Mouse (Mus musculus) lung, postnatal 0 days (tissue): ENCODE data around the gene Uso1. TPM values are rescaled to one million over a fixed set of nuclear protein-coding genes. Genes with fewer than 3 reads are reported as not detected.

Source experiments
- ATAC-seq: fragments of 200-750 bp; cut with Nextera tagmentation; 2 replicates; pipeline ENCODE4 v1.8.0; 2017; ENCODE audit warnings: moderate library complexity
- DNase-seq: peaks from one replicate; pipeline ENCODE4 v3.0.0-alpha.2; 2016; ENCODE audit warnings: low spot score
- H3K27ac ChIP-seq: fragments of 300-500 bp; sonication (generic); 2 replicates; pipeline ENCODE4 v1.5.1; 2014; ENCODE audit warnings: antibody characterized with exemption, mild to moderate bottlenecking, low read length, mixed read lengths
- H3K27me3 ChIP-seq: fragments of 300-500 bp; sonication (generic); replicated peaks from 2 replicates; pipeline ENCODE4 v1.6.1; 2014; ENCODE audit warnings: low read length, mixed read lengths; ENCODE audit not compliant: insufficient read depth
- H3K36me3 ChIP-seq: fragments of 300-500 bp; sonication (generic); 2 replicates; pipeline ENCODE4 v1.6.1; 2014; ENCODE audit warnings: low read length, mixed read lengths; ENCODE audit not compliant: insufficient read depth
- H3K4me1 ChIP-seq: fragments of 300-500 bp; sonication (generic); 2 replicates; pipeline ENCODE4 v1.6.1; 2014; ENCODE audit warnings: antibody characterized with exemption, low read depth, low read length, mixed read lengths; ENCODE audit not compliant: insufficient read depth
- H3K4me2 ChIP-seq: fragments of 300-500 bp; sonication (generic); replicated peaks from 2 replicates; pipeline ENCODE4 v1.6.1; 2014; ENCODE audit warnings: low read depth, mild to moderate bottlenecking, low read length, moderate library complexity, mixed read lengths
- H3K4me3 ChIP-seq: fragments of 300-500 bp; sonication (generic); 2 replicates; pipeline ENCODE4 v1.5.1; 2014; ENCODE audit warnings: low read depth, low read length
- H3K9ac ChIP-seq: fragments of 300-500 bp; sonication (generic); replicated peaks from 2 replicates; pipeline ENCODE4 v1.6.1; 2014; ENCODE audit warnings: low read depth, mild to moderate bottlenecking
- H3K9me3 ChIP-seq: fragments of 300-500 bp; sonication (generic); 2 replicates; pipeline ENCODE4 v1.6.1; 2016; ENCODE audit warnings: low read length, mixed read lengths
- CTCF ChIP-seq: IDR thresholded peaks from 2 replicates; pipeline ENCODE4 v1.5.1; 2016; ENCODE audit warnings: antibody characterized with exemption, mild to moderate bottlenecking
- EP300 ChIP-seq: IDR thresholded peaks from 2 replicates; pipeline ENCODE4 v1.6.1; 2016; ENCODE audit warnings: antibody characterized with exemption, mild to moderate bottlenecking, control low read depth
- WGBS: fragments of 180-500 bp; shearing (Covaris S2); extraction: QIAGEN DNeasy Blood & Tissue Kit; methylation state at CpG from one replicate; pipeline ENCODE4 v1.1.7; 2014; 5-methylcytosine and 5-hydroxymethylcytosine counted together
- polyA plus RNA-seq: library from polyadenylated mRNA; unstranded; fragments of >200 nt; fragmentation: Nextera tagmentation; extraction: Ambion mirVana; gene quantifications from 2 replicates; pipeline ENCODE4 v1.2.1, GENCODE M21; 2015

Gene Uso1
- polyA plus RNA-seq, 1 experiment from 2014 or later, result 28.8 TPM

DNA sequence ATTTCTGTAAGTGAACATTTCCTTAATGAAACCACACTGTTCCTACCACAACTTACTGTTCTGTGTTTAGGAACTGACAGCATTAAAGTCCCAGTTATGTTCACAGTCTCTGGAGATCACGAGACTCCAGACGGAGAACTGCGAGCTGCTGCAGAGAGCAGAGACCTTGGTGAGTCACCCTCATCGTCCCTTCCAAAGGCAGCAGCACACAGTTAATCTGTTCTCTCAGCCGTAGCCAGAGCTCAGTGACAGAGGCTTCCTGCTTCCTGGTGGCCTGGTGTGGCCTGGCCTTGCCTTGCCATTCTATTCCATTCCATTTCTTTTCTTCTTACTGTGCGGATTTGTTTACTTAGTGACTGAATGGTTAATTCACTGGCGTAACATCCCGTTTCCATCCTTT lies 60.5 kb downstream of the Uso1 start:
- Histone ChIP-seq H3K4me2 (no peak overlapping the region), H3K27ac (no peak overlapping the region), H3K27me3 (no peaks in the 10 kb centered on the region), H3K4me1 (no peaks in the 10 kb centered on the region), H3K4me3 (no peak overlapping the region), H3K9ac (no peak overlapping the region), H3K9me3 (no peaks in the 10 kb centered on the region), H3K36me3 (peaks cover 59% of the 10 kb centered on the region)
- ATAC-seq, result no peak
- 70% methylated on average over 8 of the region's 8 CpGs for WGBS
- DNase-seq, result no peak
- TF ChIP-seq CTCF (no peak), EP300 (no peak)

DNA sequence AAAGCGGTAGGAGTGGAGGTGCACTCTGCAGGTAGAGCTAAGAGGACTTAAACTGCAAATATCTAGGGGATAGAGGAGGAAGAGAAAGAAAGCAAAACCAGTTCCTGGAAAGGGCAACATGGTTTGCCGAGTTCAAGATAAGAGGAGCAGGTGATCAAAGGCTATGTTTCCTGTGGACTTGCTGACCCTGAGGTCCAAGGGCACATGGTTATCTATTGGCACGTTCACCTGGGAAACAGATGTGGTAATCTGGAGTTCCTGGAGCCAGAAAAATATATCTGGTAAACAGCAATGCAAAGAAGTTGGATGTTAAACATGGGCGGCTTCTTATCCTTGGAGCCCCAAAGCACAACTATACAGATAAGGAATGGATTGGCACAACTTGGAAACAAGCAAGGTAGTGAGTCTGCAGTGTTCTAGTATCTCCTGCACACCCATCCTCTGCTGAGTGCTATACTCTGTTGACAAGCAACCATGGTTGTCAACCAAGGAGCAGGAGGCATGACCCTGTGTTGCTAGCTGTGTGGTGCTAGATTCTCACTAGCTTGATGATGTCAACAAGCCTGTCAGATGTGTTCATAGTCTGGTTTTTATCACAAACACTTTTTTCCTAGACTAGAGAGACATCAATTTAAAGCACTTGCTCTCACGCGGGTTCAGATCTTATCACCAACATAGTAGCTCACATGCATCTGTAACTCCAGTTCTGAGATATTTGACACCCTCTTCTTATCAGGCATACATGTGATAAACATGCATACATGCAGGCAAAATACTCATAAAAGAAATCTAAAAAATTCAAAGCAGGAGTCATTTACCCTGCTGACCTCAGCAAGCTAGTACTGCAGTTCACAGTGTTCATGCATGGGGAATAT lies 66.7 kb downstream of the Uso1 start:
- ATAC-seq (no peak), DNase-seq (no peak)
- Histone ChIP-seq H3K9ac (no peak overlapping the region), H3K36me3 (peaks cover 26% of the 10 kb centered on the region; the same call in 1 of the 2 replicates), H3K27ac (no peak overlapping the region), H3K27me3 (no peaks in the 10 kb centered on the region), H3K9me3 (no peaks in the 10 kb centered on the region), H3K4me1 (no peaks in the 10 kb centered on the region), H3K4me3 (no peak overlapping the region), H3K4me2 (no peak overlapping the region)
- WGBS, result 63% methylated on average over 6 of the region's 6 CpGs
- TF ChIP-seq CTCF (no peak), EP300 (no peak)

DNA sequence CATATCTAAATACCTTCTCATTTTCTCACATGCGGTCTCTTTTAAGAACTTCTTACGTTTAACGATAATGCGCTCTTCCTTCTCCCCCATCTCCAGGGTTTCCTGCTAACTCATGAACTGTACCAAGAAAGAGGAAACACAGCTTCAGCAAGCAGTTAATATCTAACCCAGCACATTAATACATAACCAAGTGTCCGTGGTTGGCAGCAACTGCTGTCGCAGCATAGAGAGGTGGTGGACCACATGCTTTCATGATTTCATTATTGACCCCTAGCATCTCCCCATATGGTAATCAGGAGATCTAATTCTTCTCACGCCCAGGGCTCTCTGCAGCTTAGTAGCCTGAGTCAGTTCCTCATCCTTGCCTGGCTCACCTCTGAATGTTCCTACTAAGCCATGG lies 67.4 kb downstream of the Uso1 start:
- WGBS, result 73% methylated on average over 7 of the region's 7 CpGs
- no peaks in the 10 kb centered on the region for H3K9me3 ChIP-seq
- DNase-seq, result no peak
- no peaks in the 10 kb centered on the region for H3K27me3 ChIP-seq
- H3K9ac ChIP-seq, result no peak overlapping the region
- TF ChIP-seq CTCF (no peak), EP300 (no peak)
- H3K4me2 ChIP-seq, result no peak overlapping the region
- ATAC-seq, result no peak
- no peaks in the 10 kb centered on the region for H3K4me1 ChIP-seq
- H3K36me3 ChIP-seq, result peaks cover 19% of the 10 kb centered on the region; the same call in 1 of the 2 replicates
- no peak overlapping the region for H3K27ac ChIP-seq
- H3K4me3 ChIP-seq, result no peak overlapping the region

DNA sequence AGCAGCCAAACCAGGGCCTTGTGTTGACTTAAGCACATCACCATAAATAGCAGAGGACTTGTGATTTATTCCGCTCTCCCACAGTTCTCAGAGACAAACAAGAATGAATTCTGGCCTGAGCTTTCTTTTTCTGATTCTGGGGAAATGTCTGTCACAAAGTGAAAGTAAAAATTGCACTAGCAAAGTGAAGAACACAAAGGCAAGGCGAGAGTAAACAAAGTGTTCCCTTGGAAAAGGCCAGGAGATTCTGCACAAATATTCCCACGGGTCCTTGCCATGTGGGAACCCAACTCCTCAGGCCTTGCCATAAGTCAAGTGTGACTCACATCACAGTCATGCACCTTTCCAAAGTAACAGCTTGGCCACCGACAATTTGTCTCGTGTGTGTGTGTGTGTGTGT lies 68.0 kb downstream of the Uso1 start:
- TF ChIP-seq EP300, result no peak
- no peak for TF ChIP-seq CTCF
- ATAC-seq (peak; percentile 50), DNase-seq (peak; percentile 55)
- H3K27me3 ChIP-seq, result no peaks in the 10 kb centered on the region
- no peak overlapping the region for H3K9ac ChIP-seq
- no peaks in the 10 kb centered on the region for H3K9me3 ChIP-seq
- H3K36me3 ChIP-seq, result peaks cover 16% of the 10 kb centered on the region; the same call in 1 of the 2 replicates
- H3K4me2 ChIP-seq, result no peak overlapping the region
- 63% methylated on average over 5 of the region's 5 CpGs for WGBS
- no peak overlapping the region for H3K4me3 ChIP-seq
- H3K27ac ChIP-seq, result no peak overlapping the region
- no peaks in the 10 kb centered on the region for H3K4me1 ChIP-seq

DNA sequence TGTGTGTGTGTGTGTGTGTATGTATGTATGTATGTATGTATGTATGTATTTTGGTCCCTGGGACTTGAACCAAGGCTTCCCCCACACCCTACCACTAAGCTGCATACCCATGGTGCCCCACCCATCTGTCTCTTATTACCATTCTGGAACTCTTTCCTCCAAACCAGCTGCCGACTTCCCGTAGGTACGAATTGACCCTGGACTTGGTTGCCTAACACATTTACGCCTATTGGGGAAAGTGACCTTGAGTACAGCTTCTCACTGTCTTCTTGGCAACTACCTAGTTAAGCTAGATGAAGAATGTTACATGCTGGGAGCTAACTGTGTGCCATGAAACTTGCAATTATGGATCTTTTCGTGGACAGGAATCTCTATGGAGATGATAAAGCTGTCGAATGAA lies 68.4 kb downstream of the Uso1 start:
- H3K9me3 ChIP-seq, result no peaks in the 10 kb centered on the region
- ATAC-seq (no peak), DNase-seq (no peak)
- H3K4me3 ChIP-seq, result no peak overlapping the region
- H3K9ac ChIP-seq, result no peak overlapping the region
- WGBS, result 86% methylated on average over 6 of the region's 6 CpGs
- H3K36me3 ChIP-seq, result peaks cover 13% of the 10 kb centered on the region; the same call in 1 of the 2 replicates
- TF ChIP-seq EP300 (no peak), CTCF (no peak)
- H3K27ac ChIP-seq, result no peak overlapping the region
- no peaks in the 10 kb centered on the region for H3K27me3 ChIP-seq
- no peaks in the 10 kb centered on the region for H3K4me1 ChIP-seq
- no peak overlapping the region for H3K4me2 ChIP-seq

DNA sequence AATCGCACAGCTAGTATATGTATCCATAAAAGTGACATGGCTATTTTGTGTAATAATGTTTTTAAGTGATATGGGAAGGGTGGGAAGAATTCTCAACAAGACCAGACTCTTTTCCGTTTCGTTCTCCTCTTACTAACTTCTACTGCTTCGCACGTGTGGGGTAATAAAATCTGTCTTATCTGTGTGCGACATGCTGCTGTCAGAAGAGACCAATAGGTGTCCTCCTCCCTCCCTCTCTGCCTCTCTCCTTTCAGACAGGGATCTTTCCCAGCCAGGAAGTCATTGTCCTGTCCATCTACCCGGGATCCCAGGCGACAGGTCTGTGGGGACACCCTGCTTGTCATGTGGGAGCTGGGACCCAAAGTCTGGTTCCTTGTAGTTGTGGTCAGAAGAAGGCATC lies 72.5 kb downstream of the Uso1 start:
- Histone ChIP-seq H3K36me3 (no peaks in the 10 kb centered on the region), H3K4me3 (no peak overlapping the region), H3K27ac (no peak overlapping the region), H3K27me3 (no peaks in the 10 kb centered on the region), H3K9me3 (no peaks in the 10 kb centered on the region), H3K4me1 (no peaks in the 10 kb centered on the region), H3K4me2 (no peak overlapping the region), H3K9ac (no peak overlapping the region)
- no peak for ATAC-seq
- WGBS, result 59% methylated on average over 8 of the region's 8 CpGs
- DNase-seq, result no peak
- TF ChIP-seq CTCF, result no peak
- TF ChIP-seq EP300, result no peak
